Mouse (Mus musculus): ENCODE measurements around the gene Rbbp6.

Gene Rbbp6

DNA sequence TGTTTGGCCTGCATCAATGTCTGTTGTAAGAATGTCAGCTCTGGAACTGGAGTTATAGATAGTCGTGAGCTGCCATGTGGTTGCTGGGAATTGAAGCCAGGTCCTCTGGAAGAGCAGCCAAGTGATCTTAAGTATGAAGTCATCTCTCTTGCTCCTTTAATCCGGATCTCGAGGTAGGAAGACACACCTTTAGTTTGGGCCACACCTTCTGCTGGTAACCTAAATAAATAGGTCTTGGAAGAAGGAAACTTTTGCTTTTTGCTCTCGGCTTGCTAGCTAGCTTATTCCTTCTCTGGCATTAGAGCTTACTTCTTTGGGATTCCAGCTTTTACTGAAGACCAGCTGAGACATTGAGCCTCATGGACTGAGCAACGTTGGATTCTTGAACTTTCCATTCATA, at the start of gene Rbbp6:
TSS of gene Rbbp6 (plus strand) at position 301 of the 400 bp plus-strand sequence.
- WGBS, result 77% methylated on average over 5 of the region's 5 CpGs

DNA sequence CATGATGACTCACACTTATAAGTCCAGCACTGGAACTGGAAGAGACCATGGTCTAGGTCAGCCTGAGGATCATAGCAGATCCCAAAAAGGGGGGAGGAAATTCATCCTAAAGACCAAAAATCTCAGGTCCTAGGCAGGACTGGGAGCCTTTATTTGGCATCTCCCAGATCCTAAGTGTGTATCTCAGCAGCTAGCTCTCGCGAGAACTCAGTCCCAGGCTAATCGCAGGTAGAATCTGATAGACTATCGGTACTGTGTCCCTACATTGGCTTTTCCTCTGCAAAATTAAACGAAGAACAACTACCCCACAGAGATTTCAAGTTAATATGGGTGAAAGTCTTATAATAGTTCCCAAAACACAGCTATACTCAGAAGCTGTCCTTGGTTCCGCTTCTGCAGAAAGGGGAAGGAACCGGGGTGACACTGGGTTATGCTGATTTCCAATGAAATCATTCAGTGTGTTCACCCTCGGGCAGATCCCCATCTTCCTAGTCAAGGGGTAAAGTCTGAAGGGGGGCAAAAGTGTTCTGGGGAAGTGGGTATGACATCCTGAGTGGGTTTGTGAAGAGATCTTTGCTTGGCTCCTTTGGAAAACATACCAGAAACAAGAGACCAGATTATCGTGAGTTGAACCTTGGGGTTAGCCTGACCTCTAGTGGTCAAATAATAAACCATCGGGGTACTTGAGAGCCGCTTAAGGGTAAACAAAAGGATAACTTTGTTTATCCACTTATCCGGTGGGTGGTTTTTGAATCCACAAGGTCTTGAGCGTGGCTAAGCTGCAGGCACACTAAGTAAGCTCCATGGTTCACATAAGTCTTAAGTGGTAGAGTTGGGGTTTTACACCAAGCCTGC, 45.5 kb upstream of the Rbbp6 start:
- WGBS, result 39% methylated on average over 13 of the region's 13 CpGs

- WGBS, result 88% methylated on average over 9 of the region's 9 CpGs
These were observed 43.9 kb upstream of the Rbbp6 start for GRCm38 (mm10) chr7:122921537-122921936.

DNA sequence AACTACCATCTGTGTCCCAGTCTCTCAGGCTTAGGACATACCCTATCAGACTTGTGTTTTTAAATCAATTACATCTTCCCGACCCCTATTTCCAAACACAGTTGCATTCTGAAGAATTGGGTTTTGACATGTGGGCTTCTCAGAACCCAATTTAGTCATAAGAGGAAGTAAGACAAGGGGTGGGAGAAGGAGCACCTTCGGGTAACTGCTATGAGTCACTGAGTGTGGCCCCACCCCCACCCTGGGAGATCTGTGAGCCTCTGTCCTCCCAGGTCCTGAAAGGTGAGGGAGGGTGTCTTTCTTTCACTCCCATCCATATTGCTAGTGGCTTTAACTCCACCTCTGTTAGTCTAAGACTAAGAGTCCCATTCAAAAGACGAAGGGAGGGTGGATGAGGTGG, 41.2 kb upstream of the Rbbp6 start:
- WGBS, result 70% methylated on average over 3 of the region's 3 CpGs

DNA sequence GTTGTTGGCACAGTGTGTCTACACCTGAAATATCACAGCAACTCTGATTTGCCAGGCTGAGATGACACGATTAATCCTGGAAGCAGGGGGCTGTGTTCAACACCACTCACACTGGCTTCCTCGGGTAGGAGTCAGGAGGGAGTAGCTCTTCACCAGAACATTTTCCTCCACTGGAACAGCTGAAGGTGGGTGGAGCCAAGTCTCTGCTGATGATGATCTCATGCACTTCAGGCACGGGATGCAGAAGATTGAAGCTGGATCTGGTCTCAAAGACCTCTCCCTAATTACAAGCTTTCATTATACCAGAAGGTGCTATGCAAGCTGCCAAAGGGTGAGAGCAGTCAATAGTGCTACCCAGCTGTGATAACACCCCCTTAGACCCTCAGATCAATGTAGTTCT, 35.0 kb upstream of the Rbbp6 start:
- 22% methylated on average over 3 of the region's 3 CpGs for WGBS

DNA sequence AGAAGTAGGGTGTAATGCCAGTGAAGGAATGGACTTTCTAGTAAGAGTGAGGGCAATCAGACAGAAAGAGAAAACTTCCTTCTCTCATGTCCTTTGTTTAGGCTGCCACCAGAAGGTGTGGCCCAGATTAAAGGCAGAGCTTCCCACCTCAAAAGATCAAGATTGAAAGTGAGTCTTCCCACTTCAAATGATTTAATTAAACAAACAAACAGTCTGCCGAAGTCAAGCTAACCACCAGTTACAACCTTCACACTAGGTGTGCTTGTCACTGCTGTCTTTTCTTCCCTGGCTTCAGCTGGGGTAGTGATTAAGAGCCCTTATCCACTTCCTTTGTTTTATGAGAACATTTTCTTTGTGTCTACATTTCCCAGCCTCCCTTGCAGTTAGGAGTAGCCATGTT, 33.3 kb upstream of the Rbbp6 start:
- whole genome bisulfite sequencing, result 44% methylated on average over 1 of the region's 1 CpGs

GRCm38 (mm10) chr7:122938197-122938596, 27.3 kb upstream of the Rbbp6 start:
- 76% methylated on average over 1 of the region's 1 CpGs for WGBS

DNA sequence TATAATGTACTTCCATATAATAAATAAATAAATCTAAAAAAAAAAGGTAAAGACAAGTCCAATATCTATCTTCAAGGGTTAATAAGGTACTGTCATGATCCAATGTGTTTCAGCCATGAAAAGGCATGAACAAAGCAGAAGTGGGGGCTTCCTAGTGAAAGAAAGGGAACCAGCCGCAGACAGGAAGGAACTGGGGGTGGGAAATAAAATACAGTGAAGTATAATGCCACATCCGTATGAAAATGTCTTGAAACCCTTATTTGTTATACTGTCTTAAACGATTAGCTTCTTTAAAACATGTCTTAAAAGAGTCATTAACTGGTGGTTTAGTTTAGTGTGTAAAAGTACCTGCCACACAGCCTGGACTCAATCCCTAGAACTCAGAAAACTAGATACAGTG, 26.3 kb upstream of the Rbbp6 start:
- WGBS, result 71% methylated on average over 3 of the region's 3 CpGs

DNA sequence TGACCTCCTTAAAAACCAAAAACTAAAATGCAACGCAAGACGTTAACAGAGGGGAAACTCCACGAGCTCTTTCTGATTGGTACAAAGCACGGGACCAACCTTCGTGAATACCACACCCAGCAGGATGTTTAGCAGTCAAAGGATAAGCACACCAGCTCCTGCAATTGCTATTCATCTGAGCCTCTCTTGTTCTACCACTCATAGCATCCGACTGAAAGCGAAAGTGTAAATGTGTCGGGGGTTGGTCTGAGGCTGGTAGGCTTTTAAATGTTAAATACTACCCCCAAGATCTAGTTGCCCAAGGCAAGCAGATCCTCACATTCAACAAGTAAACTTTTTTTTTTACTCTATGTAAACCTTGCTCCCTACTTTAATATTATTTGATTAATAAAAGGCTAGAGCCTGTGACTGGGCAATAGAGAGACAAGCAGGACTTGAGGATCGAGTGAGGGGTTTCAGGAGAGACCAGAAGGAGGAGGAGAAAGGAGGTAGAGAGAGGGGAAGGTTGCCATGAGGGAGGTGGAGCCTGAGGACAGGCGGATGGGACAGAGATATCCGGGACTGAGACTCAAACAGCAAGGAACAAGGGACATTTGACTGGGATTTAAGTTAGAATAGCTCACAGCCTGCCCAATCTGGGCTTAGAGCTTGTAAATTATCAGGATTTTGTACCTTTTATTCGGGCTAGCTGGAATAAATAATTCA, 25.0 kb upstream of the Rbbp6 start:
- 33% methylated on average over 12 of the region's 12 CpGs for WGBS

DNA sequence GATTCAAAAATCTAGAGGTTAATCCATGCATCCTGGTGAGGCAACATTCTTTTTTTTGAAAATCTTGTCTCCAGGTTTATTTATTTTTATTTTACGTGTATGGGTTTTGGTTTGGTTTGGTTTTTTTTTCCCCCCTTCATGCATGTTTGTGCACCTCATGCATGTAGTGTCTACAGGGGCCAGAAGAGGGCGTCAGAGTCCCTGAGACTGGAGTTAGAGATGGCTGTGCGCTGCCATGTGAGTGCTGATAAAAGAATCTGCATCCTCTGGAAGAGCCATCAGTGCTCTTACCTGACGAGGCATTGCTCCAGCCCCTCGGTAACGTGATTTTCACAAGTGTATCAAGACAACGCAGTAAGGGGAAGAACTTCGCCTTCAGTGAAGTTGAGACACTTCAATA, 23.4 kb upstream of the Rbbp6 start:
- WGBS, result 95% methylated on average over 8 of the region's 8 CpGs

- 10% methylated on average over 1 of the region's 1 CpGs for WGBS
These were observed 20.3 kb upstream of the Rbbp6 start for GRCm38 (mm10) chr7:122945149-122945548.

DNA sequence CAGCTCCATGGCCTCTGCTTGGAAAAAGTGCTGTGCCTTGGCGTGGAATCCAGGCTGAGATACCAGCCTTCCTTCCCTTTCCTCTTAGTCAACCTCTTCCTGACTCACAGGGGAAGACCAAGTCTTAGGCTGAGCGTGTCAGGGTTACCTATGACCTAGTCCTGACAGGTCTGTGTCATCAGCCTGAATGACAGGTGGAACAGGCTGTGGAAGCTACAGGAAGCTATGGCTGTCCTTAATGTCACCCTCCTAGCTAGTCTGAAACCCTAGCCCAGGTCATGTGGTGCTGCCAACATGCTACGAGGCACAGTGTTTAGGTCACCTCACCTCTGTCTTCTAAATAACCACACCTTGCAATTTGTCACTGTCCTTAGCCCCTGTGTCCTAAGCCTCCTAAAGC, 16.2 kb upstream of the Rbbp6 start:
- WGBS, result 84% methylated on average over 3 of the region's 3 CpGs

- WGBS, result 78% methylated on average over 4 of the region's 4 CpGs
These were observed 14.0 kb upstream of the Rbbp6 start for GRCm38 (mm10) chr7:122951464-122951863.

GRCm38 (mm10) chr7:122952066-122952465, 13.4 kb upstream of the Rbbp6 start:
- 81% methylated on average over 6 of the region's 6 CpGs for WGBS

- 91% methylated on average over 11 of the region's 11 CpGs for WGBS
These were observed 10.8 kb upstream of the Rbbp6 start for GRCm38 (mm10) chr7:122954451-122955225.

DNA sequence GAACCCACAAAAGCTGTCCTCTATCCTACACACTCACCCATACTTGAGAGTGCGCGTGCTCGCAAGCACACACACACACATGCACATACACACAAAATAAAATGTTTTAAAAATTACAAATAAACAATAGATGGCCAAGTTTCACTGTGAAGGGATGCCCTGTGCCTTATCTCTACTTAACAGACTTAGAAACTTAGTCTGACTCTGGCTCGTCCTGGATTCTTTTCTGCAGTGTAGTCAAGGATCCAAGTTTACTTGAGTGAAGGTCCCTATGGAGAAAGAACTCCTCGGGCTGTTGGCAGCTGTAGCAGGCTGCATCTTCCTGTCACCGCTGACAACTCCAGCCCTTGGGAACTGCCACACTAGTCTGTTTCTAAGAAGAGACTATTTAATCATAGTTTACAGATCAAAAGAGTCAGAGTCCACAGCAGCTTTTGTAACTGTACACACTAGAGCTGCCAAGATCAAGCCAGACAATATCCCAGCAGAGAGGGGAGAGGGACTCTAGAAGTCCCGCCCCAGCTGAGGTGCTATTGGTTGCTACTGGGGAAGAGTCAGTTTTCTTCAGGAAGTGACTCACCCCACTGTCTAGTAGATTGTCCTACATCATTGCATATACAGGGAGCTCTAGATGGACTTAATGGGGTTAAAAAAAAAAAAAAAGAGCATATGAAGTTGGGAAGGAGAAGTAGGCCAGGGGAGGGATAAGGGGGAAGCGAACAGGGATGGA, 10.1 kb upstream of the Rbbp6 start:
- 73% methylated on average over 8 of the region's 8 CpGs for WGBS

DNA sequence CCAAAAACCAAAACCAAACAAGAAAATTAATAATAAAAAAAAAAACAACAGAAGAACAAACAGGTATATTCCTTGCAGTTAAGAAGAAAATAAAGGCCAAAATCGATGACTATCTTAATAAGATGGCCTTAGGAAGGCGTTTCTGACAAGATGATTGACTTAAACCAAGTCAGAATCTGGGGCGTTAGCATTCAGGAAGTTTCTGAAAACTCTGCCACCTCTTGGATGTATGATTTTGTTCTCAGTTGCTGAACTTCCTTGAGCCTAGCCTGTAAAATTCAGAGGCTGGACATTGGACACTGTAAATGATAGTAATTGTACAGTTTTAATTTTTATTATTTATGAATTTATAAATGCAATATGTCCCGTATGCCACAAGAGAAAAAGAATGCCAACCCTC, 3.3 kb downstream of the Rbbp6 start:
- 40% methylated on average over 4 of the region's 4 CpGs for WGBS

DNA sequence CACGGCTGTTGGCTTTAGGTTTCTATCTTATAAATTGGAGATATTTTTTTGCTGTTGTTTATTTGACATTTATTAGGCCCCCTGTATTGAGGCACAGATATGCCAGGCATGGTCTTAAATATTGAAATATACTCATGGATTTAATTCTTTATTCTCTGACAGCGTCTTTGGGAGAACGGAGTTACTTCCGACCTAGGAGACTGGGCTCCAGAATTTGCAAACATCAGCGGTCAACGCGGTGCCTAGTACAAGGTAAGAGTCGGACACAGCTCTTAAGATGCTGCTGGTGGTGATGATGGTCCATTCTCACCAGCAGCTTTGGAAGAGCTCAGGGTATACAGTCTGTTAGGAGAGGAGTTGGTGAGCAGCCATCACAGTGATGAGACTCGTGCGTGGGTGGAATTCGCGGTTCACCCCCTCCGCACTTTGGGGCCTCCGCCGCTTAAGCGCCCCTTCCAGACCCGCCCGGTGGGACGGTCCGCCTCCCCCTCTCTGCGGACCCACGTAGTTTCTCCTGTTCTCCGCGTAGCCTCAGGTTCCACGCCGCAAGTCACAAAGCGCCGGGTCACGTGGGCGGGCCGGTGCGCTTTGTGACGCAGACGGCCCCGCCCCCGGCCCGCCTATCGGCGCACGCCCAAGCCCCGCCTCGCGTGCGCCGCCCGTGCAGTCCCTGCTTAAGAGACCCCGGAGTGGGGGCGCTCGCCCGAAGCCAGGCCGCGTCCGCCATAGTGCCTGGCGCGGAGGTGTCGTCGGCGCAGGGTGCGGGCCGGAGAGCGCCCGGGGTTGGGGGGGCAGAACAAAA, 3.9 kb downstream of the Rbbp6 start:
- WGBS, result under 1% methylated on average over 62 of the region's 62 CpGs

DNA sequence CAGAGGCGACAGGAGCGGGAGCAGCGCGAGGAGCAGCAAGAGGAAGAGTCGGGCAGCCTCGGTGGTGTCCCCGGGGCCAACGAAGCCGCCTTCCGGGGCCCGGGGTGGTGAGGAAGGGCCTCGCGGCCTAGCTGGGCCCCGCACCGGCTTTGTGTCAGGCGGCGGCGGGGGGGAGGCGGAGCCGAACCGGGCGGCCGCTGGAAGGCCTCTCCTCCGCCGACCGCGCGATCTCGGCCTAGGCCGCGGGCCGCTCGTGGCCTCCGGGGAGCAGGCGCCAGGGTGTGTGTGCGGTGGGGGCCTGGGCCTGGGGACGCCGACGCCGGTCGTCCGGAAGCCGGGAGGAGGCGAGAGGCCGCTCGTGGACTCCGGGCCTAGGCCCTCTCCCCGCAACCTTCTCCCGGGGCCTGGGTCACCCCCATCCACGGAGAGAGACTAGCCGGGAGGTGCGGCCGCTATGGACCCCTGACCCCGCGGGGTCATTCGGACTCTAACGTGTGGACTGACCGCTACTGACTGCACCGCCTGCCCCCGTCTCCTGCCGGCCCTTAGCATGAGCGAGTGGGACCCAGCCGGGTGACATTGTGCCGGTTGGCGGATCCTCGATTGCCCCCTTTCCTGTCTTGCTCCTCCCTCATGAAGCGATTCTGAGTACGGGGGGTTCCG, 4.8 kb downstream of the Rbbp6 start:
- WGBS, result under 1% methylated on average over 69 of the region's 69 CpGs

GRCm38 (mm10) chr7:122970864-122971420, 5.5 kb downstream of the Rbbp6 start:
- under 1% methylated on average over 14 of the region's 14 CpGs for WGBS
